Mouse (Mus musculus): ENCODE measurements around the gene Wbp1l.

DNA sequence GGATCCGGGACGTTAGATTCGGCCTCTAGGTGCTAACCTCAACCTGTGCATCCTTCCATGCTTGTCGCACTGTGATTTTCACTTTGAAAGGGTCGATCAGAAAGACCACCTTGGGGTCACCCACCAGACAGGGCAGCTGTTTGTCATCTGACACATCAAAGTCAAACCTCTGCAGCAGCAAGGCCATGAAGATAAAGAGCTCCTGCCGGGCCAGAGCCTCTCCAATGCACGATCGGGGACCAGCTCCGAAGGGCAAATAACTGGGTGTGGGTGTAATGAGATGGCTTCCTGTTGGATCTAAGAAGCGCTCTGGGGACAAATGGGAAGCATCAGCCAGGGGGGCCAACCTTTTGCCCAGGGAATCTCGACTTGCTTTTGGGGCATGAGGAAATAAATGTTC lies 68.4 kb downstream of the Wbp1l start:
- TF ChIP-seq POLR2A (IDR thresholded peaks at IDR 0.05; ENCODE audit: insufficient read depth, low read depth, low read length) = no peak
- TF ChIP-seq CTCF (IDR thresholded peaks at IDR 0.05; ENCODE audit: insufficient read depth, low read depth, low read length) = no peak
